Mouse (Mus musculus): ENCODE data around the gene Ubap2l. TPM values are rescaled to one million over a fixed set of nuclear protein-coding genes. Genes with fewer than 3 reads are reported as not detected.
A peak's percentile ranks its signal among the peaks of the same experiment; 100 is the strongest.

Gene Ubap2l
- polyA plus RNA-seq, 1 experiment from 2014 or later: 157 TPM

- Histone ChIP-seq H3K9me3 (no peaks in the 10 kb centered on the region), H3K9ac (peak within 1 kb of the TSS; percentile 91), H3K27me3 (no peaks in the 10 kb centered on the region), H3K36me3 (peaks cover 8% of the 10 kb centered on the region; the same call in 1 of the 2 replicates), H3K4me2 (peak within 1 kb of the TSS; percentile 95), H3K4me1 (peaks cover 38% of the 10 kb centered on the region), H3K4me3 (peak within 1 kb of the TSS; percentile 95), H3K27ac (peak within 1 kb of the TSS; percentile 98)
- ATAC-seq (ENCODE audit: borderline replicate concordance, extremely low read depth, low FRiP score, low TSS enrichment): peak; percentile 66; the same call in 1 of the 2 replicates
- under 1% methylated on average over 33 of the region's 35 CpGs for WGBS
Measured at GRCm38 (mm10) chr3:89963221-89963763, 89.1 kb downstream of the Ubap2l start, which contains the start of gene Atp8b2. Gene Atp8b2 (minus strand): TSS chr3:89963508.

- no peaks in the 10 kb centered on the region for H3K27me3 ChIP-seq
- peak overlapping the region; percentile 98 for H3K27ac ChIP-seq
- 1% methylated on average over 30 of the region's 30 CpGs for WGBS
- H3K4me1 ChIP-seq: peaks cover 38% of the 10 kb centered on the region
- peak overlapping the region; percentile 95 for H3K4me3 ChIP-seq
- H3K36me3 ChIP-seq: peaks cover 13% of the 10 kb centered on the region
- peak overlapping the region; percentile 95 for H3K4me2 ChIP-seq
- ATAC-seq (ENCODE audit: borderline replicate concordance, extremely low read depth, low FRiP score, low TSS enrichment): no peak
- H3K9me3 ChIP-seq: no peaks in the 10 kb centered on the region
- peak overlapping the region; percentile 91 for H3K9ac ChIP-seq
Measured at GRCm38 (mm10) chr3:89962751-89963220, 89.6 kb downstream of the Ubap2l start.

GRCm38 (mm10) chr3:89962059-89962750 lies 90.2 kb downstream of the Ubap2l start:
- ATAC-seq (ENCODE audit: borderline replicate concordance, extremely low read depth, low FRiP score, low TSS enrichment): no peak
- H3K9me3 ChIP-seq: no peaks in the 10 kb centered on the region

GRCm38 (mm10) chr3:89961436-89961835 lies 91.0 kb downstream of the Ubap2l start:
- peaks cover 38% of the 10 kb centered on the region for H3K4me1 ChIP-seq
- peak overlapping the region; percentile 95 for H3K4me2 ChIP-seq
- ATAC-seq (ENCODE audit: borderline replicate concordance, extremely low read depth, low FRiP score, low TSS enrichment): no peak
- peak overlapping the region; percentile 91; the same call in 1 of the 2 replicates for H3K9ac ChIP-seq
- H3K36me3 ChIP-seq: peaks cover 26% of the 10 kb centered on the region
- no peaks in the 10 kb centered on the region for H3K9me3 ChIP-seq
- peak overlapping the region; percentile 98 for H3K27ac ChIP-seq
- H3K4me3 ChIP-seq: peak overlapping the region; percentile 95
- H3K27me3 ChIP-seq: no peaks in the 10 kb centered on the region
- WGBS: 35% methylated on average over 4 of the region's 4 CpGs

More at GRCm38 (mm10) chr3:89962059-89962750, 90.2 kb downstream of the Ubap2l start:
- WGBS: 2% methylated on average over 14 of the region's 14 CpGs
- Histone ChIP-seq H3K4me3 (peak overlapping the region; percentile 95), H3K27ac (peak overlapping the region; percentile 98), H3K4me1 (peaks cover 38% of the 10 kb centered on the region), H3K36me3 (peaks cover 18% of the 10 kb centered on the region), H3K27me3 (no peaks in the 10 kb centered on the region), H3K9ac (peak overlapping the region; percentile 91), H3K4me2 (peak overlapping the region; percentile 95)

GRCm38 (mm10) chr3:89960469-89960868 lies 92.0 kb downstream of the Ubap2l start:
- peak overlapping the region; percentile 98; the same call in 1 of the 2 replicates for H3K27ac ChIP-seq
- WGBS: under 1% methylated on average over 30 of the region's 30 CpGs
- H3K9ac ChIP-seq: peak overlapping the region; percentile 64
- peaks cover 35% of the 10 kb centered on the region for H3K36me3 ChIP-seq
- ATAC-seq (ENCODE audit: borderline replicate concordance, extremely low read depth, low FRiP score, low TSS enrichment): peak; percentile 83
- H3K4me3 ChIP-seq: peak overlapping the region; percentile 95
- H3K4me2 ChIP-seq: peak overlapping the region; percentile 95
- peaks cover 38% of the 10 kb centered on the region for H3K4me1 ChIP-seq
- no peaks in the 10 kb centered on the region for H3K27me3 ChIP-seq
- H3K9me3 ChIP-seq: no peaks in the 10 kb centered on the region

GRCm38 (mm10) chr3:89959435-89959834 lies 93.0 kb downstream of the Ubap2l start:
- Histone ChIP-seq H3K9me3 (no peaks in the 10 kb centered on the region), H3K27ac (no peak overlapping the region), H3K4me3 (no peak overlapping the region), H3K27me3 (no peaks in the 10 kb centered on the region), H3K36me3 (peaks cover 40% of the 10 kb centered on the region), H3K4me2 (no peak overlapping the region), H3K9ac (no peak overlapping the region), H3K4me1 (peaks cover 32% of the 10 kb centered on the region)
- ATAC-seq (ENCODE audit: borderline replicate concordance, extremely low read depth, low FRiP score, low TSS enrichment): no peak
- 81% methylated on average over 4 of the region's 4 CpGs for WGBS

GRCm38 (mm10) chr3:89957880-89958279 lies 94.5 kb downstream of the Ubap2l start:
- Histone ChIP-seq H3K4me3 (no peak overlapping the region), H3K9ac (no peak overlapping the region), H3K4me2 (no peak overlapping the region), H3K9me3 (no peaks in the 10 kb centered on the region), H3K4me1 (peaks cover 31% of the 10 kb centered on the region), H3K36me3 (peaks cover 54% of the 10 kb centered on the region), H3K27me3 (no peaks in the 10 kb centered on the region), H3K27ac (no peak overlapping the region)
- WGBS: 92% methylated on average over 9 of the region's 9 CpGs
- no peak for ATAC-seq (ENCODE audit: borderline replicate concordance, extremely low read depth, low FRiP score, low TSS enrichment)

- no peaks in the 10 kb centered on the region for H3K27me3 ChIP-seq
- peaks cover 69% of the 10 kb centered on the region for H3K36me3 ChIP-seq
- no peak overlapping the region for H3K4me3 ChIP-seq
- H3K4me1 ChIP-seq: peaks cover 23% of the 10 kb centered on the region
- WGBS: 82% methylated on average over 7 of the region's 7 CpGs
- ATAC-seq (ENCODE audit: borderline replicate concordance, extremely low read depth, low FRiP score, low TSS enrichment): no peak
- H3K27ac ChIP-seq: no peak overlapping the region
- no peak overlapping the region for H3K9ac ChIP-seq
- H3K9me3 ChIP-seq: no peaks in the 10 kb centered on the region
- H3K4me2 ChIP-seq: no peak overlapping the region
Measured at GRCm38 (mm10) chr3:89956177-89956971, 96.1 kb downstream of the Ubap2l start.

GRCm38 (mm10) chr3:89953420-89953819 lies 99.0 kb downstream of the Ubap2l start:
- ATAC-seq (ENCODE audit: borderline replicate concordance, extremely low read depth, low FRiP score, low TSS enrichment): no peak; the same call in 1 of the 2 replicates
- H3K4me3 ChIP-seq: no peak overlapping the region
- H3K4me2 ChIP-seq: no peak overlapping the region
- H3K36me3 ChIP-seq: peaks cover 90% of the 10 kb centered on the region
- H3K27ac ChIP-seq: no peak overlapping the region
- H3K27me3 ChIP-seq: no peaks in the 10 kb centered on the region
- 3% methylated on average over 4 of the region's 4 CpGs for WGBS
- H3K4me1 ChIP-seq: no peaks in the 10 kb centered on the region
- H3K9me3 ChIP-seq: no peaks in the 10 kb centered on the region
- H3K9ac ChIP-seq: no peak overlapping the region

Data from lung, embryonic 15.5 days (tissue).